Mouse (Mus musculus) CD4-positive, CD25-positive, alpha-beta regulatory T cell, adult 4 months (primary cell): ENCODE results near the gene Scnn1g. TPM values are rescaled to one million over a fixed set of nuclear protein-coding genes. Genes with fewer than 3 reads are reported as not detected.
A peak's percentile ranks its signal among the peaks of the same experiment; 100 is the strongest.

Experiments
- ATAC-seq: one replicate; pipeline ENCODE4 v1.8.0; 2017
- polyA plus RNA-seq, 2 experiments: library from polyadenylated mRNA; unstranded; fragments of 100-300 nt; shearing (Covaris generic); gene quantifications; one replicate each; pipeline ENCODE4 v1.2.1; 2017

Scnn1g gene
- polyA plus RNA-seq, result not detected

GRCm38 (mm10) chr7:121734171-121734831, at the start of gene Scnn1g:
TSS of gene Scnn1g (plus strand) at chr7:121734479.
- peak; percentile 97 for ATAC-seq

DNA sequence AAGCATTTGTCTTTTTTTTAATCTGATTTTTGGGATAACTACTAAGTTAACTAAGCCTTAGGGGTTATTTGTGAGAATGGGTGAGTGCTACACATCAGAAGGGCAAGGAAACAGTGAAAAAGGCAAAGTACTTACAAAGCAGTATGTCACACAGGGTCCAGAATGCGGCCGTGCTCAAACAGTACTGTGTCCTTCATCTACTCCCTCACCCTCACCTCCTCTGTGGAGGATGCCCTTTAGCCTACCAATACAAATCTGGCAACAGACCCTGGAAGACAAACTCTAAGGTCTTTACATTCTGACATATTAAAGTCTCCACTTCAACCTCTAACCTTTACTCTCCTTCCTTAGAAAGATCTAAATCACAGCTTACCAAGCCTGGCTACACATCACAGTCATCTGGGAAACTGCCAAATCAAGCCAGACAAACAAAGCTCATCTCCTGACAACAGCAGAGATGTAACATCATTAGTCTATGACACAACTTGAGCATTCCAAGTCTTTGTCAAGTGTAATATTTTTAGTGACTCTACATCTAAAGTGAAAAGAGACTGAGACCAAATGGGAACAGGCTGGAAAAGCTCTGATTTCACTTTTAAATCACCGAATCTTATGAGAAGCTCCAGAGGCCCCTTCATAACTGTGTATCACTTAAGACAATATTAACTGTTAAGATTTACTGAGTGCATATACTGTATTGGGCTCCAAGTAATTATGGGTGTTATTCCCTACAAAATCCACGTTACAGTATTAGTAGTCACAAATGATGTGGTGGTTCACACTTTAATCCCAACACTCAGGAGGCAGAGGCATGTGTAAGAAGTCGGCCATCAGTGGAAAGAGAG, 48.9 kb upstream of the Scnn1g start:
- no peak for ATAC-seq

GRCm38 (mm10) chr7:121689338-121689737, 44.9 kb upstream of the Scnn1g start:
- peak; percentile 73 for ATAC-seq

DNA sequence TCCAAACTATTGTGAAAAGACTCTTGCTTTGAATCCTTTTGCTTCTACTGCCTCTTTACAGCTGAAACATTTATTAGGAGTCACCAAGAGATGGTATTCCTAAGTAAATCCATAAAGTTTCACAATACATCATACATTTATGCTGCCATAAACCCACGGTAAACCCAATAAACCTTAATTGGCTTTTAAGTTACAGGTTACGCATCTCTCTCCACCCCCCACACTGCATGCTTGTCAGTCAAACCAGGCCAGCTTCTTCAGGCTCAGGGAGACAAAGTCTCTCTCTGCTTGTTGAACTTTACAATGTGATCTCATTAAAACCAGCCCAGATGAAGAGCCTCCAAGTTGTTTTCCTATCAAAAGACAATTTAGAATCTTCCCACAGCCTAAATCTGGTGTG, 42.5 kb upstream of the Scnn1g start:
- no peak for ATAC-seq

DNA sequence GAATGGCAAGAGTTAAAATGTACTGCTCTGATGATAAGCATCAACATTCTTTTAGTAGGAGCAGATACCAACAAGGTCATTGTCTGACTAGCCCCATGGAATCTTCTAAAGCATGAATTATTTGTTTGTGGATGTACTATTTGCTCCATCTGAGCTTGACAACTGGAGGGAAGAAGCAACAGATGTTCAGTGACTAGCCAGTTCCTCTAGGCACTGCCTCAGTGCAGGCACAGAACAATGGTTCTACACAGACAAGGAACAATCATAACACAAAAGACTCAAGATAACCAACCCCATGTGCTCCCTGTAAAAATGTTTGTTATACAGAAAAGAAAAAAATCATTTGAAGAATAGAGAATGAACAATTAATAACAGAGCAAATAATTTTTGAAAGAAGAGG, 37.1 kb upstream of the Scnn1g start:
- no peak for ATAC-seq

DNA sequence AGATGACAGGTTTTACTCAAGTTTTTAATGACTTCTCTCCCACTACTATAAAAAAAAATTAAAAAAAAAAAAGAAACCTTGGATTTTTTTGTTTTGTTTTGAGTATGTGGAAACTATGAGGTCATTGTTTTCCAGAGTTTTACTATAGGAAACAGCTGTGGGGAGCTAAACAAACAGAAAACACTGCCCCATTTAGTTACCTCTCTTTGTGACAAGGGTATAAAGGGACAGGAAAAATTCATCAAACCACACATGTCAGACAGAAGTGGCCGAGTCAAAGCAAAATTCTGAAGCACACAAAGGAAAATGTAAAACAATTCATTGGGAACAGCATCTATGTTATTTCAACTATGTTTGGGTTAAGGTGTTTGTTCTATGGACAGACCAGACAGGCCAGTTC, 36.7 kb upstream of the Scnn1g start:
- no peak for ATAC-seq

DNA sequence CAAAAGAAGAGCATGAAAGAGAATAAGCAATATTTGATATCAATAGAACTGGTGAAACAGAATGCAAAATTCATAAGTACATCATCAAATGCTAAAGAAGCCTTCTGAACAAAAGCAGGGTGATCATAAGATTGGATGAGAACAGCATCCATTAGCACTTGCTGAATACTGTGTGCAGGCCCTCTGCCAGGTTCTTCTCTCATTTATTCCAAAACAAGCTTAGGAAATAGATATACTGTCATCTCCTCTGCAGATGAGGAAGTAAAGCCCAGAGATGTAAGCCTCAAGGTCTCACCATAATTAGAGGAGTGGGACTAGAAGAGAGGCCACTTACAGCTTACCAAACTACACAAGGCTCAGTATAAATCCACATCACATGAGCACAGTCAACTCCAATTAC, 35.1 kb upstream of the Scnn1g start:
- ATAC-seq, result no peak

DNA sequence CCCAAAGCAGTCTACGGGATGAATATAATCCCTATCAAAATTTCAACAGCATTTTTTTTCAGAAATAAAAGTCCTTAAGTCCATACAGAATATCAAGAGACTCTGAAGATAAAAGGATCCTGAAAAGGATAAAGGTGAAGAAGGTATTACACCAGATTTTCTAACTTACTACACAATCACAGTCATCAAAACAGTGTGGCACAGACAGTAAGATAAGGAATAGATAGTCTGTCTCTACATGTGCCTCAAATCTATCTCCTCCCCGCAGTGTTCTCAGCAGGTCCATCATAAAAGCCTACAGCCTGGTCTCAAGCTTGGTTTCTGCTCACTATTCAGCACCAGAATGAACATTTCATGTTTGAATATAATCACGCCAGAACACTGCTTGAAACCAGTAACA, 33.8 kb upstream of the Scnn1g start:
- no peak for ATAC-seq

- ATAC-seq, result no peak
Measured at GRCm38 (mm10) chr7:121701983-121702382, 32.3 kb upstream of the Scnn1g start.

DNA sequence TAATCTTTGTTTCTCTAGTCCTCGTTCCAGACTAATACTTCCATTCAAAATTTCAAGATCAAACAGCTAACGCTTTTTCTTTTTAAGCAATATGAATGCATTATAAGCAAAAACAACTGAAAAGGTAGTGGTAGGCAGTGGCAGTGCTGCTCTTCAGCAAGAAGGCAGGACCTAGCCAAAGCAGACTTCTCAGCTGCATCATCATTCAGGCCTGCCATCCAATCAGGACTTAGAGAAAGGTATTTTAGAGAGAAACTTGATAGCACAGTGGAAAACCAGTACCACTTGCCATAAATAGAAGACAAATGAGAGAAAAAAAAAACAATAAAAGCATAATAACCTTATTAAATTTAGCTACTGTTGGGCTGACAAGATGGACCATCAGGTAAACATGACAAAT, 29.2 kb upstream of the Scnn1g start:
- ATAC-seq, result no peak

DNA sequence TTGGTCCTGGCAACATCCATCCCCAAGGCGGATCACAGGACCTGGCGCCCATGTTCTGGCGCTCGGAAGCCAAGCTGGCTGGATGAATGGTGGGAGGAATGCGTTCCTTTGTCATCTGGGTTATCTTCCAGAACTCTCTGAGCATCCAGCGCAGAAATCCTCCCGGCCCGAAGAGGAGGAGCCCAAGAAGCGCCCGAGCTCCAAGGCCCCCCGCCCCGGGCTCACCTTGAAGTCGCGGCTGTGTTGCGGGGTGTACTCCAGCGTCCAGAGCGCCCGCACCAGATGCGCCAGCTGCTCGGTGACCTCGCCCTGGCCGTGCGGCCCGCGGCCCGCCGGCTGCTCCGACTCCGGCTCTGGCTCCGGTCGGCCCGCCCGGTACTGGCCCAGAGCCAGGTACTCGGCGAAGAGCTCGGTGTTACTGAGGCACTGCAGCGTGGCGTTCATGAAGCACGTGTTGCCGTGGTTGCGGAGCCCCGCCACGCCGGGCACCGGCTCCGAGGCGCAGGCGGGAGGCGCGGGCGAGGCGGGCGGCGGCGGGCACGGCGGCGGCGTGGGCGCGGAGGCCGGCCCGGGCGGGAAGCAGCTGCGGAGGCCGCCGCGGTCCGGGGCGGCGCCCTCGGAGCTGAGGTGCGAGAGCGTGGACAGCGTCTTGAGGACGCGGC, 27.7 kb upstream of the Scnn1g start:
- peak; percentile 31 for ATAC-seq

GRCm38 (mm10) chr7:121707073-121707667, 27.1 kb upstream of the Scnn1g start, which contains the start of gene Usp31:
TSS of gene Usp31 (minus strand) at chr7:121707253.
- peak; percentile 97 for ATAC-seq

- no peak for ATAC-seq
Measured at GRCm38 (mm10) chr7:121711171-121711570, 23.1 kb upstream of the Scnn1g start.

DNA sequence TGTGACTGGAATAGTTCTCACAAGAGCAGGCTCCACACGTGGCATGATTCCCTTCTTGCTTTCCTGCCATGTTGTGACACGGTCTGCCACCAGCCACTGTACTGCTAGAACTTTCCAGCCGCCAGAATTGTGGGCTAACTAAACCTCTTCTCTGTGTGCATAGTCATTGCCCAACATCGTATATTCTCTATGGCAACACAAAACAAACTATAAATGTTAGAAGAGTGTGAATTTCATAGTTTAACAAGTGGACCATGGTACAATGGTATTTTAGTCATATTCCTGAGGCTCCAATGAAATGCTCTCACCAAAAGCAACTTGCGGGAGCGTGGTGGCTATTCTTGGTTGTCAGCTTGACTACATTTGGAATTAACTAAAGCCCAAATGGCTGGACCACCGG, 17.2 kb upstream of the Scnn1g start:
- no peak for ATAC-seq

GRCm38 (mm10) chr7:121730225-121730624, 4.1 kb upstream of the Scnn1g start:
- ATAC-seq, result no peak

GRCm38 (mm10) chr7:121737511-121738415, 3.5 kb downstream of the Scnn1g start:
- no peak for ATAC-seq

GRCm38 (mm10) chr7:121750244-121750643, 16.0 kb downstream of the Scnn1g start:
- ATAC-seq, result no peak

DNA sequence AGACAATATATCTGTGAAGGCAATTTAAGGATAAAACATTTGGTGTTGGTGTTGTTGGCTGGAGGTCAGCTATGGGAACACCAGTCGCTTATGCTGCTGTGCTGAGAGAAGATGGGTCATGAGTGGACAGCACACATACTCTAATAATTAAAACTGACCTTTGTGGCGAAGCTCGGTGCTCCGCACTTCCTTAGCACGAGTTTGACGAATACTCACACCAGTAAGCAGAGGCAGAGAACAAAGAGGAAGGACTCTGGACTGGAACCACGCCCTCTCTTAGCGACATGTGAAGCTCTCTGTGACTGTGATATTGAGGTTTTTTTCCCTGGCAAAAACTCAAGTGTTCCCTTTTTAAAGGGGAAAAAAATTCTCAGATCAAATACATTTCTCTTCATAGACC, 20.5 kb downstream of the Scnn1g start:
- ATAC-seq, result no peak

- ATAC-seq, result no peak
Measured at GRCm38 (mm10) chr7:121763328-121763727, 29.0 kb downstream of the Scnn1g start.

DNA sequence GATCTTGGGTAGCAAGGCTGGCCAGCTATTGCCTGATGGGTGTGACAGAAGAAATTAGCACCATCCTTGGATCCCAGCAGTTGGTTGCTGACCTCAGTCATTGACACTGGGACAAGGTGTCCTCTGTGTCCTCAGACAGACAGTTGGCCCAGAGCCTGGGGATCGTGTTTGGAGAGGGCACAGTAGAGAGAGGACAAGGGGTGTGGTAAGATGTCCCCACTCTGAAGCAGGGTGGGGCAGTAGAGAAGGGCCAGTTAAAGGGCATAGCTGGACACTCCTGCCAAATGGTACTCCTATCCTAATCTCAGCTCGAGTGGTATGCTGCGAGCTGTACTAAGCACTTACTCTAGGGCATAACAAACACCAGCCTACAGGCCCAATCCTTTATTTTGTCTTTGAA, 33.6 kb downstream of the Scnn1g start:
- ATAC-seq, result no peak

DNA sequence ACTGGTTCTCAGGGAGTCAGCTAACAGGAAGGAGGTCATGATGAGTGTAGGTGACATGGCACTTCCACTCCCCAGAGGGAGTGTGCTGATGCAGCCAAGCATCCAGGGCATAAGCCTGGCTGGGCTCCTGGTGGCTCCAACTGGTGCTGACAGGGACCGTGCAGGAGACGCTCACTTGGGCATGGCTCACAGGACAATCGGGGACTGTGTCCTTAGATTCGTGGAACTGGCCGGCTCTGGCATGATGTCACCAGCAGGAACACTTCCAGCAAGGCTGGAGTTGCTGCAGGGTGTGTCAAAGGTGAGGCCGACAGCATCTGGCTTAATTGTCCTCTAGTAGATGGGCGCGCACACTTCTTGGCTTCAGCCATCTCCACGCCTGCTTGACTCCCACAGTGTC, 34.7 kb downstream of the Scnn1g start:
- no peak for ATAC-seq

GRCm38 (mm10) chr7:121778553-121778952, 44.3 kb downstream of the Scnn1g start:
- no peak for ATAC-seq
